Mouse (Mus musculus) stomach, embryonic 16.5 days (tissue): Measurements from ENCODE around the gene Tecta. TPM values are rescaled to one million over a fixed set of nuclear protein-coding genes. Genes with fewer than 3 reads are reported as not detected.

ENCODE experiments used
- ATAC-seq: fragments of 200-750 bp; cut with Nextera tagmentation; 2 replicates; pipeline ENCODE4 v1.8.0; 2017; ENCODE audit warnings: moderate number of reproducible peaks, moderate TSS enrichment; ENCODE audit not compliant: insufficient read depth, low FRiP score
- H3K27ac ChIP-seq: fragments of 300-500 bp; sonication (generic); 2 replicates; pipeline ENCODE4 v1.5.1; 2014; ENCODE audit warnings: low read length
- H3K27me3 ChIP-seq: fragments of 300-500 bp; sonication (generic); 2 replicates; pipeline ENCODE4 v1.6.1; 2014; ENCODE audit warnings: low read length, control low read depth, mixed read lengths; ENCODE audit not compliant: control insufficient read depth, insufficient read depth
- H3K36me3 ChIP-seq: fragments of 300-500 bp; sonication (generic); 2 replicates; pipeline ENCODE4 v1.6.1; 2014; ENCODE audit warnings: low read length; ENCODE audit not compliant: control insufficient read depth, insufficient read depth
- H3K4me1 ChIP-seq: fragments of 300-500 bp; sonication (generic); 2 replicates; pipeline ENCODE4 v1.6.1; 2014; ENCODE audit warnings: low read length, control low read depth, mixed read lengths; ENCODE audit not compliant: control insufficient read depth, insufficient read depth
- H3K4me2 ChIP-seq: fragments of 300-500 bp; sonication (generic); 2 replicates; pipeline ENCODE4 v1.6.1; 2014; ENCODE audit warnings: low read depth, low read length, mixed read lengths
- H3K4me3 ChIP-seq: fragments of 300-500 bp; sonication (generic); replicated peaks from 2 replicates; pipeline ENCODE4 v1.5.1; 2014; ENCODE audit warnings: mild to moderate bottlenecking, low read length
- H3K9ac ChIP-seq: fragments of 300-500 bp; sonication (generic); 2 replicates; pipeline ENCODE4 v1.6.1; 2014; ENCODE audit warnings: low read length
- H3K9me3 ChIP-seq: fragments of 300-500 bp; sonication (generic); replicated peaks from 2 replicates; pipeline ENCODE4 v1.6.1; 2016; ENCODE audit warnings: low read length, control low read depth; ENCODE audit not compliant: control insufficient read depth
- WGBS: fragments of 180-500 bp; shearing (Covaris S2); extraction: QIAGEN DNeasy Blood & Tissue Kit; methylation state at CpG from one replicate; pipeline ENCODE4 v1.1.7; 2014; 5-methylcytosine and 5-hydroxymethylcytosine counted together
- polyA plus RNA-seq: library from polyadenylated mRNA; unstranded; fragments of >200 nt; fragmentation: Nextera tagmentation; extraction: Ambion mirVana; gene quantifications from 2 replicates; pipeline ENCODE4 v1.2.1, GENCODE M21; 2015

The Tecta gene
- polyA plus RNA-seq, 1 experiment from 2014 or later, result 0.88 TPM

GRCm38 (mm10) chr9:42396141-42396540, 3.6 kb downstream of the Tecta start:
- Histone ChIP-seq H3K36me3 (no peaks in the 10 kb centered on the region), H3K4me1 (no peaks in the 10 kb centered on the region), H3K9ac (no peak overlapping the region), H3K4me2 (no peak overlapping the region), H3K9me3 (no peaks in the 10 kb centered on the region), H3K4me3 (no peak overlapping the region), H3K27ac (no peak overlapping the region), H3K27me3 (no peaks in the 10 kb centered on the region)
- WGBS, result 71% methylated on average over 2 of the region's 2 CpGs
- ATAC-seq, result no peak

GRCm38 (mm10) chr9:42394903-42395302, 4.8 kb downstream of the Tecta start:
- no peak for ATAC-seq
- H3K4me2 ChIP-seq, result no peak overlapping the region
- no peaks in the 10 kb centered on the region for H3K36me3 ChIP-seq
- H3K9ac ChIP-seq, result no peak overlapping the region
- no peaks in the 10 kb centered on the region for H3K27me3 ChIP-seq
- no peak overlapping the region for H3K27ac ChIP-seq
- no peaks in the 10 kb centered on the region for H3K4me1 ChIP-seq
- H3K4me3 ChIP-seq, result no peak overlapping the region
- H3K9me3 ChIP-seq, result no peaks in the 10 kb centered on the region
- WGBS, result 83% methylated on average over 6 of the region's 6 CpGs

- H3K36me3 ChIP-seq, result no peaks in the 10 kb centered on the region
- 88% methylated on average over 8 of the region's 8 CpGs for WGBS
- ATAC-seq, result no peak
Measured at GRCm38 (mm10) chr9:42394321-42394720, 5.4 kb downstream of the Tecta start.

GRCm38 (mm10) chr9:42392927-42393326, 6.8 kb downstream of the Tecta start:
- no peak overlapping the region for H3K4me3 ChIP-seq
- no peaks in the 10 kb centered on the region for H3K9me3 ChIP-seq
- WGBS, result 60% methylated on average over 6 of the region's 6 CpGs
- H3K9ac ChIP-seq, result no peak overlapping the region
- no peak overlapping the region for H3K4me2 ChIP-seq
- H3K27me3 ChIP-seq, result no peaks in the 10 kb centered on the region
- no peaks in the 10 kb centered on the region for H3K4me1 ChIP-seq
- ATAC-seq, result no peak
- H3K36me3 ChIP-seq, result no peaks in the 10 kb centered on the region
- no peak overlapping the region for H3K27ac ChIP-seq

More at GRCm38 (mm10) chr9:42394321-42394720, 5.4 kb downstream of the Tecta start:
- H3K27me3 ChIP-seq, result no peaks in the 10 kb centered on the region
- H3K4me2 ChIP-seq, result no peak overlapping the region
- H3K4me3 ChIP-seq, result no peak overlapping the region
- no peaks in the 10 kb centered on the region for H3K9me3 ChIP-seq
- no peaks in the 10 kb centered on the region for H3K4me1 ChIP-seq
- no peak overlapping the region for H3K27ac ChIP-seq
- H3K9ac ChIP-seq, result no peak overlapping the region

- H3K27ac ChIP-seq, result no peak overlapping the region
- no peak overlapping the region for H3K4me3 ChIP-seq
- H3K9ac ChIP-seq, result no peak overlapping the region
- no peak for ATAC-seq
- no peaks in the 10 kb centered on the region for H3K4me1 ChIP-seq
- H3K36me3 ChIP-seq, result no peaks in the 10 kb centered on the region
- H3K27me3 ChIP-seq, result no peaks in the 10 kb centered on the region
- WGBS, result 46% methylated on average over 4 of the region's 4 CpGs
- H3K4me2 ChIP-seq, result no peak overlapping the region
- H3K9me3 ChIP-seq, result no peaks in the 10 kb centered on the region
Measured at GRCm38 (mm10) chr9:42388490-42388889, 11.2 kb downstream of the Tecta start.

- no peak overlapping the region for H3K9ac ChIP-seq
- no peaks in the 10 kb centered on the region for H3K27me3 ChIP-seq
- H3K4me1 ChIP-seq, result no peaks in the 10 kb centered on the region
- 70% methylated on average over 8 of the region's 8 CpGs for WGBS
- no peak for ATAC-seq
- H3K9me3 ChIP-seq, result no peaks in the 10 kb centered on the region
- H3K36me3 ChIP-seq, result no peaks in the 10 kb centered on the region
- H3K4me3 ChIP-seq, result no peak overlapping the region
- H3K4me2 ChIP-seq, result no peak overlapping the region
- no peak overlapping the region for H3K27ac ChIP-seq
Measured at GRCm38 (mm10) chr9:42387038-42387437, 12.7 kb downstream of the Tecta start.

GRCm38 (mm10) chr9:42385656-42386055, 14.1 kb downstream of the Tecta start:
- Histone ChIP-seq H3K36me3 (no peaks in the 10 kb centered on the region), H3K27ac (no peak overlapping the region), H3K4me3 (no peak overlapping the region), H3K4me2 (no peak overlapping the region), H3K4me1 (no peaks in the 10 kb centered on the region), H3K27me3 (no peaks in the 10 kb centered on the region), H3K9me3 (no peaks in the 10 kb centered on the region), H3K9ac (no peak overlapping the region)
- 75% methylated on average over 13 of the region's 13 CpGs for WGBS
- no peak for ATAC-seq

- H3K9ac ChIP-seq, result no peak overlapping the region
- no peak overlapping the region for H3K27ac ChIP-seq
- 82% methylated on average over 8 of the region's 8 CpGs for WGBS
- no peak overlapping the region for H3K4me2 ChIP-seq
- no peaks in the 10 kb centered on the region for H3K36me3 ChIP-seq
- no peak overlapping the region for H3K4me3 ChIP-seq
- H3K9me3 ChIP-seq, result no peaks in the 10 kb centered on the region; the same call in 1 of the 2 replicates
- ATAC-seq, result no peak
- H3K4me1 ChIP-seq, result no peaks in the 10 kb centered on the region
- no peaks in the 10 kb centered on the region for H3K27me3 ChIP-seq
Measured at GRCm38 (mm10) chr9:42382628-42383347, 16.9 kb downstream of the Tecta start.

GRCm38 (mm10) chr9:42382063-42382462, 17.7 kb downstream of the Tecta start:
- ATAC-seq, result no peak
- Histone ChIP-seq H3K4me1 (no peaks in the 10 kb centered on the region), H3K27me3 (no peaks in the 10 kb centered on the region), H3K4me2 (no peak overlapping the region), H3K27ac (no peak overlapping the region), H3K9ac (no peak overlapping the region), H3K36me3 (no peaks in the 10 kb centered on the region), H3K9me3 (no peaks in the 10 kb centered on the region; the same call in 1 of the 2 replicates), H3K4me3 (no peak overlapping the region)
- 77% methylated on average over 5 of the region's 5 CpGs for WGBS
